Mouse (Mus musculus): ENCODE measurements around the gene Skap1. TPM values are rescaled to one million over a fixed set of nuclear protein-coding genes. Genes with fewer than 3 reads are reported as not detected.
A peak's percentile ranks its signal among the peaks of the same experiment; 100 is the strongest.

Skap1 gene
- polyA plus RNA-seq, 1 experiment from 2014 or later, result 7.6 TPM

DNA sequence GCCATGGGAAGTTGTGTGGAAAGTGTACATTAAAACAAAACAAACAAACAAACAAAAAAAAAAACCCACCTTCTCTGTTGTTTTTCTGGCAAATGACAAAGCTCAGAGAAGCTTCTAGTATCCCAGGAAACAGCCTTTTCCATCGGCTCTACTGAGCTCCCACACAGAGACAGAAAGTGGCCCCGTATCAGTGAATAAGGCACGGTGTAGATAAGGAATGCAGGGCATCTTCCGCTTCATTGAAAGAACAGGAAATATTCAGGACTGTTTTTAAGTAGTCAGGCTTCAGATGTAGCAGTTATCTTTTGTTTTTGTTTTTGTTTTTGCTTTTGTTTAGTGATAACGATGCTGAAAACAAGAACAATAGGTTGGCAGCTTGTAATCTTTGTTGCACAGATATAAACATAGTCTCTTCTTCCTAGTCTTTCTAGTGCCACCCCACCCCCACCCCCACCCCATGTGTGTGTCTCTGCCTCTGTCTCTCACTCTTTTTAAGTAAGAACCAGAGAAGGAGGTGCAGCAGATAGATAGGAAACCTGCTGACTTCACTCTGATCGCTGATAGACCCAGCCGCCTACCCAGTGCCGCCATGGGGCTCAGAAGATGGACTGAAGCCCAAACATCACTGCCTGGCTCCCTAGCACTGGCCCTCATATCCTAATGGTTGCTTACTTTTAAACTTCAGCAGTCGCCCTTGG is 3.8 kb downstream of the Skap1 start:
- no peak overlapping the region for H3K4me3 ChIP-seq (replicated peaks; ENCODE audit: low read depth, low read length)
- H3K36me3 ChIP-seq (ENCODE audit: insufficient read depth, low read length), result no peaks in the 10 kb centered on the region
- H3K9ac ChIP-seq (ENCODE audit: low read depth, low read length), result no peak overlapping the region
- H3K27me3 ChIP-seq (ENCODE audit: insufficient read depth, low read length), result no peaks in the 10 kb centered on the region
- no peak for TF ChIP-seq CTCF (IDR thresholded peaks at IDR 0.05; ENCODE audit: low read depth)
- ATAC-seq (replicated peaks; ENCODE audit: low FRiP score, low read depth) (no peak), DNase-seq (ENCODE audit: low spot score) (no peak)
- H3K9me3 ChIP-seq (replicated peaks; ENCODE audit: low read length), result no peaks in the 10 kb centered on the region
- no peak overlapping the region for H3K4me2 ChIP-seq (ENCODE audit: low read length)
- peaks cover 4% of the 10 kb centered on the region; the same call in 1 of the 2 replicates for H3K4me1 ChIP-seq (replicated peaks; ENCODE audit: insufficient read depth, low read length)
- no peak overlapping the region for H3K27ac ChIP-seq
- WGBS, result 67% methylated on average over 9 of the region's 9 CpGs

DNA sequence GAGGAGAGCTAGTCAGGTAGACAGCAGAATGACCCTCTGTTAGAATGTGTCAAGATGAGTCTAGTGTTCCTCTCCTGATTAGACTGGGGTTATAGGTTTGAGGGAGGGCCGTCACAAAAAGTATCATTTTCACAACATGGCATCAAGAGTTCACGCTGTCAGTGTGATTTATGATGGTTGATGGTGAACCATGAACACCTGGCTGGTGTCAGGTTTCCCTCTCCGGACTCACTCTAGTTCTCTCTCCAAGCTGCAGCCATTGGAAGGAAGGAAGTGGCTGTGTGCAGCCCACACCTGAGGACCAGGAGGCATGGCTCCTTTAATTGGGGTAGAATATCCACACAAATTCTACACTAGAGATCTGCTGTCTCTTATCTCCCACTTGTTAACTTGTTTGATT is 18.3 kb downstream of the Skap1 start:
- Histone ChIP-seq H3K9me3 (replicated peaks; ENCODE audit: low read length) (no peaks in the 10 kb centered on the region), H3K4me1 (replicated peaks; ENCODE audit: insufficient read depth, low read length) (no peaks in the 10 kb centered on the region), H3K4me3 (replicated peaks; ENCODE audit: low read depth, low read length) (no peak overlapping the region), H3K9ac (ENCODE audit: low read depth, low read length) (no peak overlapping the region), H3K36me3 (ENCODE audit: insufficient read depth, low read length) (no peaks in the 10 kb centered on the region), H3K4me2 (ENCODE audit: low read length) (no peak overlapping the region), H3K27ac (no peak overlapping the region), H3K27me3 (ENCODE audit: insufficient read depth, low read length) (no peaks in the 10 kb centered on the region)
- 20% methylated on average over 3 of the region's 3 CpGs for WGBS
- ATAC-seq (replicated peaks; ENCODE audit: low FRiP score, low read depth) (no peak), DNase-seq (ENCODE audit: low spot score) (peak; percentile 61)
- TF ChIP-seq CTCF (IDR thresholded peaks at IDR 0.05; ENCODE audit: low read depth), result no peak

DNA sequence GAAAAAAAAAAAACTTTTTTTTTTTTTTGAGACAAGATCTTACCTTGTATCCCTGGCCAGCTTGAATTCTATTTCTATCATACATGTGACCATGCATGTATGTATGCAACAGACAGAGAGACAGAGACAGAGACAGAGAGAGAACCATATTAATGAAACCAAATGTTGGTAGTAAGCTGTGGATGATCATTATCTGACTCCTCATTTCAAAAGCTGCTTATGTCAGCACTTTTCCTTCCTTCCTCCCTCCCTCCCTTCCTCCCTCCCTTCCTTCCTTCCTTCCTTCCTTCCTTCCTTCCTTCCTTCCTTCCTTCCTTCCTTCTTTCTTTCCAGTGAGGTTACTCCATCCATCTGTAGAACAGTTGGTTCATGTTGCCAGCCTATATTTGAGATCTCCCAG is 18.8 kb downstream of the Skap1 start:
- Histone ChIP-seq H3K27me3 (ENCODE audit: insufficient read depth, low read length) (no peaks in the 10 kb centered on the region), H3K4me2 (ENCODE audit: low read length) (no peak overlapping the region), H3K9me3 (replicated peaks; ENCODE audit: low read length) (no peaks in the 10 kb centered on the region), H3K27ac (no peak overlapping the region), H3K9ac (ENCODE audit: low read depth, low read length) (no peak overlapping the region), H3K4me1 (replicated peaks; ENCODE audit: insufficient read depth, low read length) (no peaks in the 10 kb centered on the region), H3K4me3 (replicated peaks; ENCODE audit: low read depth, low read length) (no peak overlapping the region), H3K36me3 (ENCODE audit: insufficient read depth, low read length) (no peaks in the 10 kb centered on the region)
- no peak for DNase-seq (ENCODE audit: low spot score)
- no peak for TF ChIP-seq CTCF (IDR thresholded peaks at IDR 0.05; ENCODE audit: low read depth)
- ATAC-seq (replicated peaks; ENCODE audit: low FRiP score, low read depth), result no peak

DNA sequence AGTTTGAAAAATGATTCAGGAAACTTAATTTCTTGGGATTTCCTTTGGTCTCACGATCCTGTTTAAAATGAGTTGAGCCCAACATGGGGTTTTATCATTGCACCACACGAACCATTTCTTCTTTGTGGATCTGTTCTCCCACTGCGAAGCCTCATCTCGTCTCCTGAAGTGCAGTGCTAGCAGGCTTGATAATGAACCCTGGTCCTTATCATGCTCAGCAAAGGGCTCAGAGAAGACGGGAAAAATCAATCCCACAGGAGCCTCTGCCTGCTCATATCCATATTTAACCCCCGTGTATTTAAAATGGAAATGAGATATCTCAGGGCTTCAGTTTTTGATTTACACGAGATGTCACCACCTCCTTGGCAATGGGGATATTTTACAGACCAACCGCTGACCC is 34.1 kb downstream of the Skap1 start:
- no peaks in the 10 kb centered on the region for H3K9me3 ChIP-seq (replicated peaks; ENCODE audit: low read length)
- ATAC-seq (replicated peaks; ENCODE audit: low FRiP score, low read depth), result no peak
- no peak overlapping the region for H3K9ac ChIP-seq (ENCODE audit: low read depth, low read length)
- no peaks in the 10 kb centered on the region for H3K4me1 ChIP-seq (replicated peaks; ENCODE audit: insufficient read depth, low read length)
- H3K4me3 ChIP-seq (replicated peaks; ENCODE audit: low read depth, low read length), result no peak overlapping the region
- H3K27ac ChIP-seq, result no peak overlapping the region
- TF ChIP-seq CTCF (IDR thresholded peaks at IDR 0.05; ENCODE audit: low read depth), result no peak
- H3K27me3 ChIP-seq (ENCODE audit: insufficient read depth, low read length), result no peaks in the 10 kb centered on the region
- no peaks in the 10 kb centered on the region for H3K36me3 ChIP-seq (ENCODE audit: insufficient read depth, low read length)
- DNase-seq (ENCODE audit: low spot score), result no peak
- 56% methylated on average over 8 of the region's 8 CpGs for WGBS
- no peak overlapping the region for H3K4me2 ChIP-seq (ENCODE audit: low read length)

DNA sequence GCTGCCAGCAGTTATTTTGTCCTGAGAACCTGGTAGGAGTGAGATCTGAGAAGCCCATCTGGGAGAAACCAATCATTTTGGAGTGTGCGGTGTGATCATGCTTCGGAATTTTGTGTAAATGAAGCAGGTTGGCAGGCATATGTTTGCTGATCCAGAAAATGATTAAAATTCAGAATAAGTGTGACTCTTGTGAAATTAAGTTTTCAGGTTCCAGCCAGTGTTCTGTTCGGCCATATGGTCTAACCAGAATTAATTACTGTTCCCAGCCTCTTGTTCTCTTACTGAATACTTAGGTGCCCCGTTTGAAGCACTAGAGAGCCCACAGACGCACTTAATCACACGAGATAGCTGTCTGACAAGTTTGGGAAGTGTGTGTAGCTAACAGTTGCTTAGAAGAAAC is 36.6 kb downstream of the Skap1 start:
- Histone ChIP-seq H3K9me3 (replicated peaks; ENCODE audit: low read length) (no peaks in the 10 kb centered on the region), H3K4me1 (replicated peaks; ENCODE audit: insufficient read depth, low read length) (peaks cover 9% of the 10 kb centered on the region; the same call in 1 of the 2 replicates), H3K4me3 (replicated peaks; ENCODE audit: low read depth, low read length) (no peak overlapping the region), H3K27ac (no peak overlapping the region), H3K36me3 (ENCODE audit: insufficient read depth, low read length) (no peaks in the 10 kb centered on the region), H3K27me3 (ENCODE audit: insufficient read depth, low read length) (no peaks in the 10 kb centered on the region), H3K9ac (ENCODE audit: low read depth, low read length) (no peak overlapping the region), H3K4me2 (ENCODE audit: low read length) (no peak overlapping the region)
- TF ChIP-seq CTCF (IDR thresholded peaks at IDR 0.05; ENCODE audit: low read depth), result no peak
- 48% methylated on average over 6 of the region's 6 CpGs for WGBS
- no peak for DNase-seq (ENCODE audit: low spot score)
- no peak for ATAC-seq (replicated peaks; ENCODE audit: low FRiP score, low read depth)

DNA sequence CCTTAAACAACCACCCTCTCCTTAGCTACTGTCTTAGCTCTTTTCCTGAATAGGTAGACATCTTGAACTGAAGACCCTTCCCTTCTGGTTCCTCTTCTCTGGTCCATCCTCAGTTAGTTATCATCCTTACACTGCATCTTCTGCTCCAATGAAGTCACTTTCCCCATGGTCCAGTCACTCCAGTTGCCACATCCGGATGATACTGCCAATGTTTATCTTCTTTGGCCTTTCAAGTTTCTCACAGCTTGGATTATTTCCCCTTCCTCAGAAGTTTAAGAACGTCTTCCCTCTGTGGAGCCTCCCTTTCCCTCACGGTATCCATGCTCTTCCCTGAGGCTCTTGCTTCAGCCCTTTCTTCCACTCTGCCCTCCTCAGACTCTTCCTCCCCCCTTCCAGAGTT is 38.6 kb downstream of the Skap1 start:
- H3K36me3 ChIP-seq (ENCODE audit: insufficient read depth, low read length), result no peaks in the 10 kb centered on the region
- no peak for TF ChIP-seq CTCF (IDR thresholded peaks at IDR 0.05; ENCODE audit: low read depth)
- 76% methylated on average over 3 of the region's 3 CpGs for WGBS
- H3K27ac ChIP-seq, result no peak overlapping the region
- H3K27me3 ChIP-seq (ENCODE audit: insufficient read depth, low read length), result no peaks in the 10 kb centered on the region
- H3K4me2 ChIP-seq (ENCODE audit: low read length), result no peak overlapping the region
- peaks cover 9% of the 10 kb centered on the region; the same call in 1 of the 2 replicates for H3K4me1 ChIP-seq (replicated peaks; ENCODE audit: insufficient read depth, low read length)
- DNase-seq (ENCODE audit: low spot score) (no peak), ATAC-seq (replicated peaks; ENCODE audit: low FRiP score, low read depth) (no peak)
- H3K9me3 ChIP-seq (replicated peaks; ENCODE audit: low read length), result no peaks in the 10 kb centered on the region
- H3K9ac ChIP-seq (ENCODE audit: low read depth, low read length), result no peak overlapping the region
- no peak overlapping the region for H3K4me3 ChIP-seq (replicated peaks; ENCODE audit: low read depth, low read length)

All from kidney, postnatal 0 days (tissue).